Mouse (Mus musculus) liver, embryonic 16.5 days (tissue): Measurements from ENCODE around the gene Otulin. TPM values are rescaled to one million over a fixed set of nuclear protein-coding genes. Genes with fewer than 3 reads are reported as not detected.

Source experiments
- ATAC-seq: fragments of 200-750 bp; cut with Nextera tagmentation; 2 replicates; pipeline ENCODE4 v1.8.0; 2017; ENCODE audit warnings: low read depth, mild to moderate bottlenecking, moderate number of reproducible peaks, moderate library complexity
- H3K27ac ChIP-seq: fragments of 300-500 bp; sonication (generic); 2 replicates; pipeline ENCODE4 v1.5.1; 2014; ENCODE audit warnings: mild to moderate bottlenecking, low read length
- H3K27me3 ChIP-seq: fragments of 300-500 bp; sonication (generic); 2 replicates; pipeline ENCODE4 v1.6.1; 2014; ENCODE audit warnings: low read depth, low read length, mixed read lengths; ENCODE audit not compliant: control insufficient read depth, insufficient read depth
- H3K36me3 ChIP-seq: fragments of 300-500 bp; sonication (generic); 2 replicates; pipeline ENCODE4 v1.6.1; 2014; ENCODE audit warnings: mild to moderate bottlenecking; ENCODE audit not compliant: control insufficient read depth, insufficient read depth
- H3K4me1 ChIP-seq: fragments of 300-500 bp; sonication (generic); 2 replicates; pipeline ENCODE4 v1.6.1; 2014; ENCODE audit warnings: low read depth, low read length, mixed read lengths; ENCODE audit not compliant: control insufficient read depth
- H3K4me2 ChIP-seq: fragments of 300-500 bp; sonication (generic); 2 replicates; pipeline ENCODE4 v1.6.1; 2014; ENCODE audit warnings: low read depth, low read length, mixed read lengths
- H3K4me3 ChIP-seq: fragments of 300-500 bp; sonication (generic); 2 replicates; pipeline ENCODE4 v1.5.1; 2014; ENCODE audit warnings: low read depth, mild to moderate bottlenecking, low read length
- H3K9ac ChIP-seq: fragments of 300-500 bp; sonication (generic); 2 replicates; pipeline ENCODE4 v1.6.1; 2014; ENCODE audit warnings: low read depth, low read length
- H3K9me3 ChIP-seq: fragments of 300-500 bp; sonication (generic); replicated peaks from 2 replicates; pipeline ENCODE4 v1.6.1; 2016; ENCODE audit warnings: low read length; ENCODE audit not compliant: control insufficient read depth
- WGBS: fragments of 180-500 bp; shearing (Covaris S2); extraction: QIAGEN DNeasy Blood & Tissue Kit; methylation state at CpG from one replicate; pipeline ENCODE4 v1.1.7; 2014; ENCODE audit not compliant: insufficient replicate concordance; 5-methylcytosine and 5-hydroxymethylcytosine counted together
- polyA plus RNA-seq: library from polyadenylated mRNA; unstranded; fragments of >200 nt; fragmentation: Nextera tagmentation; extraction: Ambion mirVana; gene quantifications from 2 replicates; pipeline ENCODE4 v1.2.1, GENCODE M21; 2015

Gene Otulin
- polyA plus RNA-seq, 1 experiment from 2014 or later, result 12.3 TPM

DNA sequence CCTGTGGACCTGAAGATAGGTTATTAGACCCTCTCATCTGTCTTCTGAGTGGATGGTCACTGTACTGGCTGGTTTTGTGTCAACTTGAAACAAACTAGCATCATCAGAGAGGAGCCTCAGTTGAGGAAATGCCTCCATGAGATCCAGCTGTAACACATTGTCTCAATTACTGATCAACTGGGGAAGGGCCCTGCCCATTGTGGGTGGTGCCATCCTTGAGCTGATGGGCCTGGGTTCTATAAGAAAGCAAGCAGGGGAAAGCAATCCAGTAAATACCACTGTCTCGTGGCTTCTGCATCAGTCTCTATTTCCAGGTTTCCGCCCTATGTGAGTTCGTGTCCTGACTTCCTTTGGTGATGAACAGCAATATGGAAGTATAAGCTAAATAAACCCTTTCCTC, 14.8 kb upstream of the Otulin start:
- ATAC-seq, result no peak
- no peak overlapping the region for H3K9ac ChIP-seq
- no peaks in the 10 kb centered on the region for H3K27me3 ChIP-seq
- no peak overlapping the region for H3K4me3 ChIP-seq
- no peaks in the 10 kb centered on the region for H3K36me3 ChIP-seq
- no peaks in the 10 kb centered on the region for H3K4me1 ChIP-seq
- no peak overlapping the region for H3K4me2 ChIP-seq
- no peaks in the 10 kb centered on the region for H3K9me3 ChIP-seq
- WGBS, result 44% methylated on average over 3 of the region's 3 CpGs
- no peak overlapping the region for H3K27ac ChIP-seq

DNA sequence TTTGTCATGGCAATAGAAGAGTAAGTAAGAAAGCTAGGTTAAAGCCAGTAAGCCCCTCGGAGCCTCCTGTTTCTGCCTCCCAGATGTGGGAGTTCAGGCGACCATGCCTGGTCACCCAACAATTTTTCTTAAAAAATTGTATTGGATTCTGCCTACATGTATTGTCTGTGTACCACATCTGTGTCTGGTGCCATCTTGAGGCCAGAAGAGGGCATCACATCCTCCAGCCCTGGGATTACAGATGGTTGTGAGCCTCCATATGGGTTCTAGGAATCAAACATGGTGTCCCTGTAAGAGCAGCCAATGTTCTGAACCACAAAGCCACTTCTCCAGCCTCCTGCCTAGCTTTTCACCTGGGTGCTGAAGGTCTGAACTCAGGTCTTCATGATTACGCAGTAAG, 12.4 kb upstream of the Otulin start:
- H3K4me1 ChIP-seq, result no peaks in the 10 kb centered on the region
- ATAC-seq, result no peak
- 55% methylated on average over 3 of the region's 3 CpGs for WGBS

DNA sequence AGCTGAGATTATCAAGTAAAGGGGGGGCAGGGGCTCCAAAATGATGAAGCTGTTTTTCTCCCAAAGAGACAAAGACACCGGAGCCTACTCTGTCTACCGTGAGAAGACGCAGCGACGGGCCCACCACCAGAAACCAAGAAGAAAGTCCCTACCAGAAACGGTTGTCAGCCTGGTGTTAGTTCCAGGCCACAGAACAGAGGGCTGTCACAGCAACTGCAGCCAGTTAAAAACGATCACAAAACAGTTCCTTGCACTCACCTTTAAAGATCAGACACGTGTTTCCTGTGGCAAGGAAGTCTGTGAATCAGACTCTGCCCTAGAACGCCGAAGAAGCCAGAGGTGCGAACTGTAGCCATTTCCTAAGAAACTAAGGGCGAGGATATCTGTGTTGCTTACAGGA, 10.7 kb upstream of the Otulin start:
- Histone ChIP-seq H3K27ac (no peak overlapping the region), H3K4me2 (no peak overlapping the region), H3K9ac (no peak overlapping the region), H3K4me1 (no peaks in the 10 kb centered on the region), H3K9me3 (no peaks in the 10 kb centered on the region), H3K36me3 (no peaks in the 10 kb centered on the region), H3K27me3 (no peaks in the 10 kb centered on the region), H3K4me3 (no peak overlapping the region)
- ATAC-seq, result no peak
- 36% methylated on average over 12 of the region's 12 CpGs for WGBS

More for the DNA sequence above, 12.4 kb upstream of the Otulin start:
- Histone ChIP-seq H3K9me3 (no peaks in the 10 kb centered on the region), H3K4me3 (no peak overlapping the region), H3K4me2 (no peak overlapping the region), H3K27me3 (no peaks in the 10 kb centered on the region), H3K27ac (no peak overlapping the region), H3K9ac (no peak overlapping the region), H3K36me3 (no peaks in the 10 kb centered on the region)

DNA sequence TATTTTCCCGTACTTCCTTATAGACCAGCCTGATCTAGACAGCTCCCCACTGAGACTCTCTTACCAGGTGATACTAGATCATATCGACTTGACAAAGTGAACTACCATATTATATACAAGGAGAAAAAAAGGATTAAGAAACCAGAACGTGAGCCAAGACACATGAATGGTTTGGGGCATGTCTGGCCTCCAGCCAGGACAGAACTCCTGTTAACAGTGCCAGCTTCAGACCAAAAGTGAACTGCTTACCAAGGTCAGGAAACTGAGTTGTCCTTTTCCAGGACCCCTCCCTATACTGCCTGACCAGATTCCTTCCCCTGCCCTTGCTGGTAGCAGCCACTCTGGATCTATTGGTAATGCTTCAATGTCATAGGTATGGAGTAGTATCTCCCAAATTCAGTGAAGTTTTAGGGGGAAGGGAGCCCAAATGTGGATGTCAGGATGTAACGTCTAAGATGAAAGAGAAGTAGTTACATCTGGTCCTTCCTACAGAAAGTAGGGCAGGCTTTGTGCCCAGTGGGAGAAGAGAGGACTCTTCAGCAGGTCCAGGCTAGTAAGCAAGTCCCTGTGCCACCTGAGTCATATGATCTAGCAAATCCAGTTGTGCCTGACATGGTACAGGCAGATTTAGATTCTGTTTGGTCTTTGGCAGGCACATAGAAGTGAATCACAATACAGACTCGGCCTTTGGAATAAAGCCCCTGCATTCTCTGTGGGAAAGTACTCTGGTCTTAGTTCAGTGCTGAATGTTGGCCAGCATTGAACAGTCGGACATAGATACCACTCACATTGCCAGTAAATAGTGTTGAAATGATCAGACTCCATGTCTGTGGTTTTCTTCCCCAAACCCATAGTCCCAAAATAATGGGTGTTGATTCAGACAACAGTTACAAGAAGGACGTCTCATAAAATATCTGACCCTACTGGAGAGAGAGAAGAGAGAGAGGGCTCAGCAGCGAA, 3.7 kb upstream of the Otulin start:
- no peaks in the 10 kb centered on the region for H3K27me3 ChIP-seq
- H3K4me1 ChIP-seq, result peaks cover 7% of the 10 kb centered on the region
- H3K4me2 ChIP-seq, result no peak overlapping the region
- no peaks in the 10 kb centered on the region for H3K36me3 ChIP-seq
- no peak overlapping the region for H3K4me3 ChIP-seq
- 60% methylated on average over 8 of the region's 8 CpGs for WGBS
- no peak overlapping the region for H3K9ac ChIP-seq
- no peak for ATAC-seq
- no peaks in the 10 kb centered on the region for H3K9me3 ChIP-seq
- no peak overlapping the region for H3K27ac ChIP-seq

DNA sequence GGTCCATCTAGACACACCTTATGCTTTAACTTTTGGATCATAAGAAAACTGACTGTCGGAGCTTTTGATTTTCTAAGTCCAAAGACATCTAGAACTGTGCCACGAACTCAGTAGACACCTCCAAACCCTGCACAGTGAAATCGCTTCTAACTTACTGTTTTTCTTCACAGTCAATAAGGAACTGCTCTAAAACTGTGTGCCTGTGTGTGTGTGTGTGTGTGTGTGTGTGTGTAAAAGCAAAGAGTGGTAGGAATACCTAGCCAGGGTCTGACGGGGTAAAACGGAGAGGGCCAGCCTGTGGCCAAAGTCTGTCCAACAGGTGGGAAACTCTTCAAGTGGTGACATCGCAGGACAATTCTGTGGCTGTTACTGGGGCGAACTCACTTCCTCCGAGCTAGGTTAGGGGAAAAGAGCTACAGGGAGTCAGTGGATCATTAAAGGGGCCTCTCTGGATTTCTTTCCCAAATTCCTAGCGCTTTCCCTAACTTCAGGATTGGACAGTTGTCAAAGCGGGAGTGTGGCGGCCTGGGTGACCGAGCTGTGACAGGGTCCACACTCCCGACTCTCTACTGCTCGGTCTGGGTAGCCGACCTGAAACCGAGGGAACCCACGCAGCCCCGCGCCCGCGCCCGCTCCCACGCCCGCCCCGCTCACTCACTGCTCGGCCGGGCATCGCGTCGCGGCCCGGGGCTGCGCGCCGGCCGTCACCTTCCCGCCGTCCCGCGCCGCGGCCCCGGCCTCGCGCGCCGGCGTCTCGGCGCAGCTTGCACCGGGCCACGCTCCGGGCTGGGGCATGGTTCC, 493 bp downstream of the Otulin start:
- peak overlapping the region; percentile 55; the same call in 1 of the 2 replicates for H3K27ac ChIP-seq
- H3K9me3 ChIP-seq, result no peaks in the 10 kb centered on the region
- H3K4me1 ChIP-seq, result peaks cover 36% of the 10 kb centered on the region
- no peaks in the 10 kb centered on the region for H3K27me3 ChIP-seq
- H3K36me3 ChIP-seq, result 0 out of 2 replicates have a peak, but pooled peaks cover 3% of the 10 kb centered on the region
- peak; percentile 44 for ATAC-seq
- H3K9ac ChIP-seq, result peak overlapping the region; percentile 88
- peak overlapping the region; percentile 93 for H3K4me3 ChIP-seq
- WGBS, result 1% methylated on average over 53 of the region's 53 CpGs
- H3K4me2 ChIP-seq, result peak overlapping the region; percentile 75

DNA sequence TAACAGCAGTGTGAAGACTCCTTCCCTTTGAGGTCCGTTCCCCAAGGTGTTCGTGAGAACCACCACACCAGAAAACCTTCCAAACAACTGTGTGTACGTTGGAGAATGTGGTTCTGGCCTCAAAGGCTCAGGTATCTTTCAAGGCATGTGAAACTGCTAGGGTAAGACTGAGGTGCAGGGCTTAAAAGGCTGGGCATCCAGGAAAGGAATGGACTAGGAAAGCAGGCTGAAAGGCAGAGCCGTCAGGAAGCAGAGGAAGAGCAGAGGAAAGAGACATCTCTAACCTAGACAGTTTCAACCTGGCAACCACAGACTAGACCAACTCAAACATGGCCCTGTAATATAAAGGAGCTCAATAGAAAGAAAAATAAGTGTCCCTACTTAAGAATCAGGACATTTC, 1.4 kb downstream of the Otulin start:
- H3K27ac ChIP-seq, result no peak overlapping the region
- 0 out of 2 replicates have a peak, but pooled peaks cover 3% of the 10 kb centered on the region for H3K36me3 ChIP-seq
- peaks cover 41% of the 10 kb centered on the region for H3K4me1 ChIP-seq
- peak overlapping the region; percentile 93 for H3K4me3 ChIP-seq
- no peak for ATAC-seq
- no peaks in the 10 kb centered on the region for H3K27me3 ChIP-seq
- no peaks in the 10 kb centered on the region for H3K9me3 ChIP-seq
- H3K9ac ChIP-seq, result no peak overlapping the region
- peak overlapping the region; percentile 75 for H3K4me2 ChIP-seq
- 70% methylated on average over 4 of the region's 4 CpGs for WGBS

DNA sequence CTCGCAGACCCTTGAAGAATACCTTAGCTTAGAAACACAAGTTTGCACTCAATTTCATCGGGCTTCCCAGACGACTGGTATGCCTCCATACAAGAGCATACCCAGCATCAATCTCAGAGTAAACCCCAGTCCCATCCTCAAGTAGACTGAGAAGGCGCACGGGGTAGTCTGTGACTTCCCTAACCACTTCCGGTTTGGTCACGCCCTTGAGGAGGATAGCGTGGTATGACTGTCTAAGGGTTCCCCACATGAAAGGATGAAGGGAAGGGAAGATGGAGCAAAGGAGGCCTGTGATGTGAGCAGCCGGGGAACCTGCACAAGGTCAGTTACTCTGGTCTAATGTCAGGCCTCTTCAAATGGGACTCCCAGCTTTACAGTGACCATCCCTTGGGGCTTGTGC, 2.7 kb downstream of the Otulin start:
- Histone ChIP-seq H3K9ac (no peak overlapping the region), H3K27ac (no peak overlapping the region)
- 55% methylated on average over 9 of the region's 9 CpGs for WGBS

DNA sequence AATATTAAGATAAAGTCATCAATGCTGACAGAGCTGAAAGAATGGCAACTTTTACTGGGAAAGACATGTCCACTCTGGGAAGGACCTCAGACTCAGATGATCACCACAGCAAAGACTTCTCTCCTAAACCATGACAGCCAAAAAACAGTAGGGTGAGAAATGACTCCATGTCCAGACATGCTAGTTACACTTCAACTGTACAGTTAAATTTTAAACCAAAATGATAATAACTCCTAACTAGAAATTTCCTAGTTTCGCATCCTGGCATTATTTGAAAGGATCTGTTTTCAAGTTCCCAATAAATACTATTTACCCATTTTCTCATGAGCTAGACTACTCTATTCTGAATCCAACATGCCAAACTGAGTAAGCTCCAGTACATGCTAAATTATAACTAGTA, 4.2 kb downstream of the Otulin start:
- no peak for ATAC-seq
- H3K4me2 ChIP-seq, result no peak overlapping the region
- H3K27ac ChIP-seq, result peak overlapping the region; percentile 51
- H3K9ac ChIP-seq, result peak overlapping the region; percentile 23; the same call in 1 of the 2 replicates
- H3K4me1 ChIP-seq, result peaks cover 41% of the 10 kb centered on the region
- H3K27me3 ChIP-seq, result no peaks in the 10 kb centered on the region
- 61% methylated on average over 1 of the region's 1 CpGs for WGBS
- H3K36me3 ChIP-seq, result peaks cover 5% of the 10 kb centered on the region
- H3K9me3 ChIP-seq, result no peaks in the 10 kb centered on the region
- H3K4me3 ChIP-seq, result no peak overlapping the region

More for the DNA sequence above, 2.7 kb downstream of the Otulin start:
- no peak overlapping the region for H3K4me3 ChIP-seq
- H3K9me3 ChIP-seq, result no peaks in the 10 kb centered on the region
- peaks cover 3% of the 10 kb centered on the region for H3K36me3 ChIP-seq
- no peaks in the 10 kb centered on the region for H3K27me3 ChIP-seq
- no peak overlapping the region for H3K4me2 ChIP-seq
- peaks cover 41% of the 10 kb centered on the region for H3K4me1 ChIP-seq
- no peak for ATAC-seq
